Mouse (Mus musculus): ENCODE measurements around the gene Ppip5k2. TPM values are rescaled to one million over a fixed set of nuclear protein-coding genes. Genes with fewer than 3 reads are reported as not detected.

Gene Ppip5k2
- polyA plus RNA-seq, 1 experiment from 2014 or later, result 47.8 TPM

GRCm38 (mm10) chr1:97785685-97786393, 15.6 kb upstream of the Ppip5k2 start:
- ATAC-seq (ENCODE audit: insufficient number of reproducible peaks, insufficient read depth, low FRiP score, low read depth), result no peak
- no peaks in the 10 kb centered on the region for H3K36me3 ChIP-seq (ENCODE audit: control insufficient read depth, insufficient read depth, low read length)
- H3K27ac ChIP-seq (ENCODE audit: low read length), result no peak overlapping the region
- H3K27me3 ChIP-seq (ENCODE audit: control insufficient read depth, insufficient read depth, low read length), result no peaks in the 10 kb centered on the region
- no peak overlapping the region for H3K9ac ChIP-seq (replicated peaks; ENCODE audit: low read depth, low read length)
- no peaks in the 10 kb centered on the region for H3K9me3 ChIP-seq (ENCODE audit: control insufficient read depth, low read depth, low read length)
- no peak overlapping the region for H3K4me3 ChIP-seq (ENCODE audit: low read depth, low read length)
- H3K4me2 ChIP-seq (replicated peaks; ENCODE audit: low read depth, low read length), result no peak overlapping the region
- WGBS, result 90% methylated on average over 11 of the region's 11 CpGs
- H3K4me1 ChIP-seq (ENCODE audit: control insufficient read depth, insufficient read depth, low read length), result no peaks in the 10 kb centered on the region

DNA sequence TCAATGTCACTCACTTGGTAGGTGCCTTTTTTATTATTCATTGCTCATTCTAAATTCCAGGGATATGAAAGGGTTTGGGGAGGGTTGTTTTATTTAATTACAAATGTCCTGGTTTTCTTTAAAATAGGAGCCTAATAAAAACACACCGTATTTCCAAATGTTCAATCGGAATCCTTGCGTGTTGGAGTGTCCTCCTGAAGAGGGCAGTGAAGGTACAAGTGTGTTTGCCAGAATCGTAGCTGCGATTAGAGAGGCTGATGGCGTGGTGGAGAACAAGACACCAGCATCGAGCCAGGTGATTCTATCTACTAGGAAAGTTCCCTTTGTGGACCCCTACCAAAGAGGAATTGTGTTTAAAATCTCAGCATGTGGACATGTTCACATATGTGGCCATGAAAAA, 14.7 kb upstream of the Ppip5k2 start:
- WGBS, result 73% methylated on average over 7 of the region's 7 CpGs

DNA sequence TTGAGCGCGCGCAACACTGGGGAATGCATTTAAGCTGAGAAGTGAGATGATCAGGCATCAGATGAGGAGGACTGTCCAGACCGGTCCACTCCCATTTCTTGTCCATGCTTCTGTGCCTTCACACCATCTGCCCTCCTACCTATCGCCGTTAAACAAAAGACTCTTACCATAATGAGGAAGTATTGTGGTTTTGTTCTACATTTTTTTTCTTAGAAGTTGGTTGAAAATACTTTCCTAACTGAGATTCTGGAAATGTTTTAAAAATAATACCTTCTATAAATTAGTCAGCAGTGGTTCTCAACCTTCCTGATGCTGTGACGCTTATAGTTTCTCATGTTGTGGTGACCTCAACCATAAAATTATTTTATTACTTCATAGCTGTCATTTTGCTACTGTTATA, 11.5 kb upstream of the Ppip5k2 start:
- no peaks in the 10 kb centered on the region for H3K9me3 ChIP-seq (ENCODE audit: control insufficient read depth, low read depth, low read length)
- WGBS, result 95% methylated on average over 7 of the region's 7 CpGs
- H3K4me3 ChIP-seq (ENCODE audit: low read depth, low read length), result no peak overlapping the region
- no peak for ATAC-seq (ENCODE audit: insufficient number of reproducible peaks, insufficient read depth, low FRiP score, low read depth)
- no peak overlapping the region for H3K4me2 ChIP-seq (replicated peaks; ENCODE audit: low read depth, low read length)
- no peaks in the 10 kb centered on the region for H3K27me3 ChIP-seq (ENCODE audit: control insufficient read depth, insufficient read depth, low read length)
- H3K4me1 ChIP-seq (ENCODE audit: control insufficient read depth, insufficient read depth, low read length), result no peaks in the 10 kb centered on the region
- no peak overlapping the region for H3K9ac ChIP-seq (replicated peaks; ENCODE audit: low read depth, low read length)
- H3K27ac ChIP-seq (ENCODE audit: low read length), result no peak overlapping the region
- no peaks in the 10 kb centered on the region for H3K36me3 ChIP-seq (ENCODE audit: control insufficient read depth, insufficient read depth, low read length)

More for the DNA sequence above, 14.7 kb upstream of the Ppip5k2 start:
- no peak for ATAC-seq (ENCODE audit: insufficient number of reproducible peaks, insufficient read depth, low FRiP score, low read depth)
- Histone ChIP-seq H3K27ac (ENCODE audit: low read length) (no peak overlapping the region), H3K4me1 (ENCODE audit: control insufficient read depth, insufficient read depth, low read length) (no peaks in the 10 kb centered on the region), H3K4me3 (ENCODE audit: low read depth, low read length) (no peak overlapping the region), H3K36me3 (ENCODE audit: control insufficient read depth, insufficient read depth, low read length) (no peaks in the 10 kb centered on the region), H3K27me3 (ENCODE audit: control insufficient read depth, insufficient read depth, low read length) (no peaks in the 10 kb centered on the region), H3K4me2 (replicated peaks; ENCODE audit: low read depth, low read length) (no peak overlapping the region), H3K9me3 (ENCODE audit: control insufficient read depth, low read depth, low read length) (no peaks in the 10 kb centered on the region), H3K9ac (replicated peaks; ENCODE audit: low read depth, low read length) (no peak overlapping the region)

DNA sequence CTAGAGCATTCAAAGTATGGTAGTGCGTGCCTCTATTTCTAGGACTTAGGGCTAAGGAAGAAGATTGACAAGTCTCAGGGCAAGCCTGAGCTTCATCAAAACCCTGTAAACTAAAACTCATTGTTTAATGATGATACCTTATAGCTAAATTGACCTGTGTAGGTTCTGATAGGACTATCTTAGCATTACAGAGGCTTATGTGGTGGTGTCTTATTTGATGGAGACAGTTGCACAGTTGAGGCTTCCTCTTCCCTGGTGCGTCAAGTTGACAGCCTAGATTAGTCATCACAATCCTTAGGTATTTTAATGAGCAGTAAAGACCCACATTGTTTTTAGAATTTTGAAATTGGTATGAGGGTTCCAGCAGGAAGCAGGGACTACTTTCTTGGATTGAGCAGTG, 3.8 kb upstream of the Ppip5k2 start:
- Histone ChIP-seq H3K4me3 (ENCODE audit: low read depth, low read length) (no peak overlapping the region), H3K4me2 (replicated peaks; ENCODE audit: low read depth, low read length) (no peak overlapping the region), H3K9ac (replicated peaks; ENCODE audit: low read depth, low read length) (no peak overlapping the region), H3K4me1 (ENCODE audit: control insufficient read depth, insufficient read depth, low read length) (peaks cover 3% of the 10 kb centered on the region; the same call in 1 of the 2 replicates), H3K36me3 (ENCODE audit: control insufficient read depth, insufficient read depth, low read length) (no peaks in the 10 kb centered on the region), H3K27ac (ENCODE audit: low read length) (no peak overlapping the region), H3K9me3 (ENCODE audit: control insufficient read depth, low read depth, low read length) (no peaks in the 10 kb centered on the region), H3K27me3 (ENCODE audit: control insufficient read depth, insufficient read depth, low read length) (no peaks in the 10 kb centered on the region)
- ATAC-seq (ENCODE audit: insufficient number of reproducible peaks, insufficient read depth, low FRiP score, low read depth), result no peak
- WGBS, result 97% methylated on average over 2 of the region's 2 CpGs

DNA sequence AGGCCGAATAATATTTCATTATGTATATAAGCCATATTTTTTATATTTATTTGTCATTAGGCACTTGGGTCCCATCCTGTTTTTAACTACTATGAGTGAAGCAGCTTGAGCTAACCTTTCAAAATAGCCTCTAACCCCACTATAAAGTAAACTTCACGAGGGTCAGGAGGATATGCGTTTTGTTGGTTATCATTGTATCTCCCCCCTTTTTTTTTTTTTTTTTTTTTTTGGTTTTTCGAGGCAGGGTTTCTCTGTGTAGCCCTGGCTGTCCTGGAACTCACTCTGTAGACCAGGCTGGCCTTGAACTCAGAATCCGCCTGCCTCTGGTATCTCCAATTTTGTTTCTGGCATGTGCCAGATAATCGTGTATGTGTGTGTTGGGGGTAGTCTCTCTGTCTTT, 3.2 kb upstream of the Ppip5k2 start:
- Histone ChIP-seq H3K27ac (ENCODE audit: low read length) (no peak overlapping the region), H3K27me3 (ENCODE audit: control insufficient read depth, insufficient read depth, low read length) (no peaks in the 10 kb centered on the region), H3K4me1 (ENCODE audit: control insufficient read depth, insufficient read depth, low read length) (peaks cover 6% of the 10 kb centered on the region), H3K4me3 (ENCODE audit: low read depth, low read length) (no peak overlapping the region), H3K4me2 (replicated peaks; ENCODE audit: low read depth, low read length) (no peak overlapping the region), H3K9me3 (ENCODE audit: control insufficient read depth, low read depth, low read length) (no peaks in the 10 kb centered on the region), H3K36me3 (ENCODE audit: control insufficient read depth, insufficient read depth, low read length) (no peaks in the 10 kb centered on the region), H3K9ac (replicated peaks; ENCODE audit: low read depth, low read length) (no peak overlapping the region)
- WGBS, result 88% methylated on average over 6 of the region's 6 CpGs
- no peak for ATAC-seq (ENCODE audit: insufficient number of reproducible peaks, insufficient read depth, low FRiP score, low read depth)

DNA sequence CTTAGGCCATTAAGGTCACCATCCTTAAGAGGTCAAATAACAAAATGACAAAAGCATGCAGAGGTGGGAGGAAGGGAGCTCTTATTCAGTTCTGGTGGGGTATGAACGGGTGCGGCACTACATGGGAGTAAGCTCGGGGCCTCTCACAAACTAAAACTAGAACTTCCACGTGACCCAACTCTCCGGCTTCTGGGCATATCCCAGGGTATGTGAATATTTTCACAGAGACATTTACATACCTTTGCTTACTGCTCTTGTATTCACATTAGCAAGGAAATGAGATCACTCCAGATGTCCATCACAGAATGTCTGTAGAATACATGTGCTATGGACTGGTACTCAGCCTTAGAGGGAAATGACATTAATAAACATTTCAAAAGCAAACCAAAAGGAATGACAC, 1.5 kb upstream of the Ppip5k2 start:
- no peaks in the 10 kb centered on the region for H3K27me3 ChIP-seq (ENCODE audit: control insufficient read depth, insufficient read depth, low read length)
- no peak for ATAC-seq (ENCODE audit: insufficient number of reproducible peaks, insufficient read depth, low FRiP score, low read depth)
- 90% methylated on average over 5 of the region's 5 CpGs for WGBS
- peaks cover 15% of the 10 kb centered on the region for H3K4me1 ChIP-seq (ENCODE audit: control insufficient read depth, insufficient read depth, low read length)
- H3K9me3 ChIP-seq (ENCODE audit: control insufficient read depth, low read depth, low read length), result no peaks in the 10 kb centered on the region
- no peak overlapping the region for H3K27ac ChIP-seq (ENCODE audit: low read length)
- no peak overlapping the region for H3K9ac ChIP-seq (replicated peaks; ENCODE audit: low read depth, low read length)
- H3K36me3 ChIP-seq (ENCODE audit: control insufficient read depth, insufficient read depth, low read length), result no peaks in the 10 kb centered on the region
- no peak overlapping the region for H3K4me2 ChIP-seq (replicated peaks; ENCODE audit: low read depth, low read length)
- H3K4me3 ChIP-seq (ENCODE audit: low read depth, low read length), result no peak overlapping the region

GRCm38 (mm10) chr1:97771118-97771517, 907 bp upstream of the Ppip5k2 start:
- Histone ChIP-seq H3K9ac (replicated peaks; ENCODE audit: low read depth, low read length) (no peak overlapping the region), H3K4me3 (ENCODE audit: low read depth, low read length) (peak overlapping the region; percentile 89), H3K4me1 (ENCODE audit: control insufficient read depth, insufficient read depth, low read length) (peaks cover 15% of the 10 kb centered on the region), H3K36me3 (ENCODE audit: control insufficient read depth, insufficient read depth, low read length) (no peaks in the 10 kb centered on the region), H3K27ac (ENCODE audit: low read length) (no peak overlapping the region), H3K9me3 (ENCODE audit: control insufficient read depth, low read depth, low read length) (no peaks in the 10 kb centered on the region), H3K27me3 (ENCODE audit: control insufficient read depth, insufficient read depth, low read length) (no peaks in the 10 kb centered on the region), H3K4me2 (replicated peaks; ENCODE audit: low read depth, low read length) (peak overlapping the region; percentile 61)
- no peak for ATAC-seq (ENCODE audit: insufficient number of reproducible peaks, insufficient read depth, low FRiP score, low read depth)
- 74% methylated on average over 7 of the region's 7 CpGs for WGBS

DNA sequence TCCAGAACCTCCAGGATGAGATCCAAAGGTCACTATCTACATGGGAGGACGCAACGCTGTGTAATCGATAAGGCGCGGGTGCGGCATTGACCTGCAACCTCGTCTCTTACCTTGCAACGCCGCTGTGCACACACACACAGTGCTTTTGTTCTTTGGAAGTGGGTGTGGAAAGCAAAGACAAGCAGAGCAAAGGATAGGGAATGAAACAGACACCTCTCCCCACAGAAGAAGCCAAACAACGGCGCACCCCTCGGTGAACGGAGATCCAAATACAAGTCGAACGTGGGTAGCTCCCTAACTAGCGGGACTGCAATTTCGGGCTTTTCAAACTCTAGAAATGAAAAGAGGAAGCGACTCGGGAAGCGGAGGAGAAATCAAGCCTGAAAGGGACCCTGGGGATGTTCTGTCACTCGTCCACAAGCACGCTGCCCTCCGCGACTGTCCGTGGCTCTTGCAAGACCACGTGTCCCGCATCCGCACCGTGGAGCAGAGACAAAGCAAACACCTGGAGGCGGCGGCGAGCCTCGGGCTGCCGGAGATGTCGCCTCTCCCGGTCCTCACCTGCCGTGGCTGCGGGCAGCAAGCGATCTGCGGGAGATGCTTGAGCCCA, 812 bp downstream of the Ppip5k2 start:
- H3K36me3 ChIP-seq (ENCODE audit: control insufficient read depth, insufficient read depth, low read length), result no peaks in the 10 kb centered on the region
- H3K27ac ChIP-seq (ENCODE audit: low read length), result peak overlapping the region; percentile 76
- peak overlapping the region; percentile 66 for H3K9ac ChIP-seq (replicated peaks; ENCODE audit: low read depth, low read length)
- no peak; the same call in 1 of the 2 replicates for ATAC-seq (ENCODE audit: insufficient number of reproducible peaks, insufficient read depth, low FRiP score, low read depth)
- 1% methylated on average over 40 of the region's 40 CpGs for WGBS
- no peaks in the 10 kb centered on the region for H3K9me3 ChIP-seq (ENCODE audit: control insufficient read depth, low read depth, low read length)
- peak overlapping the region; percentile 89 for H3K4me3 ChIP-seq (ENCODE audit: low read depth, low read length)
- H3K27me3 ChIP-seq (ENCODE audit: control insufficient read depth, insufficient read depth, low read length), result no peaks in the 10 kb centered on the region
- peaks cover 15% of the 10 kb centered on the region for H3K4me1 ChIP-seq (ENCODE audit: control insufficient read depth, insufficient read depth, low read length)
- peak overlapping the region; percentile 77 for H3K4me2 ChIP-seq (replicated peaks; ENCODE audit: low read depth, low read length)
